Mouse (Mus musculus) testis, adult 2 months (tissue): Measurements from ENCODE around the gene Tpra1.

Experiments
- CTCF ChIP-seq: fragments of 200-500 bp; IDR thresholded peaks from 2 replicates; pipeline ENCODE4 v1.5.1; 2012; ENCODE audit warnings: low read depth, mild to moderate bottlenecking, inconsistent platforms, low read length, moderate library complexity; ENCODE audit not compliant: control insufficient read depth, insufficient read depth, insufficient replicate concordance
- POLR2A ChIP-seq: fragments of 200-500 bp; IDR thresholded peaks from 2 replicates; pipeline ENCODE4 v1.6.1; 2012; ENCODE audit warnings: low read depth, mild to moderate bottlenecking, inconsistent platforms, low read length, moderate library complexity; ENCODE audit not compliant: control insufficient read depth

DNA sequence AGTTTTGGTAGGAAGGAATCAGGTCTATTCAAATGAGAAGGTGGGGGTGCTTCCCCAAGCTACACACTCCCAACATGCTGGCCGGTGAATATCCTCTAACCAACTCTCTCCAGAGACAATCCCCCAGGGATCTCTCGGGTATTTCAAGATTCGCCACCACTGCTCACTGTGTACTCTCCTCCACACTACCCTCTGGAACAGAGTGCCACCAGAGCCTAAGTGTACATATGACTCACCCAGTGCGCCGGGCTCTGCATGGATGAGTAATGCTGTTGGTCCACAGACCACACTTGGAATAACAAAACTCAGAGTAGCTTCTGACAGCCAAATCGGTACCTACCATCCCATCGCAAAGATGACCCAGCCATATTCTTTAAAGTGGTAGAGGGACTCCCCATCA, 32.6 kb upstream of the Tpra1 start:
- no peak for TF ChIP-seq POLR2A
- TF ChIP-seq CTCF: no peak
